Mouse (Mus musculus) hindbrain, embryonic 11.5 days (tissue): ENCODE measurements around the gene Parvg. TPM values are rescaled to one million over a fixed set of nuclear protein-coding genes. Genes with fewer than 3 reads are reported as not detected.
"Not testable (repeated sequence)": the region's sequence is repeated elsewhere in the genome, so short reads cannot be mapped to it uniquely, and the experiment has no call there.

Experiments
- ATAC-seq: fragments of 200-750 bp; cut with Nextera tagmentation; 2 replicates; pipeline ENCODE4 v1.8.0; 2017; ENCODE audit warnings: mild to moderate bottlenecking, moderate TSS enrichment, moderate library complexity; ENCODE audit not compliant: low FRiP score
- DNase-seq: peaks from one replicate; pipeline ENCODE4 v3.0.0-alpha.2; 2015; ENCODE audit warnings: low spot score
- H3K27ac ChIP-seq: fragments of 300-500 bp; sonication (generic); 2 replicates; pipeline ENCODE4 v1.5.1; 2014; ENCODE audit warnings: mild to moderate bottlenecking, low read depth, low read length
- H3K27me3 ChIP-seq: fragments of 300-500 bp; sonication (generic); 2 replicates; pipeline ENCODE4 v1.6.1; 2014; ENCODE audit warnings: mild to moderate bottlenecking, low read length, moderate library complexity, mixed read lengths; ENCODE audit not compliant: control insufficient read depth, insufficient read depth
- H3K36me3 ChIP-seq: fragments of 300-500 bp; sonication (generic); 2 replicates; pipeline ENCODE4 v1.6.1; 2014; ENCODE audit warnings: mild to moderate bottlenecking, low read length, moderate library complexity, mixed read lengths; ENCODE audit not compliant: control insufficient read depth, insufficient read depth
- H3K4me1 ChIP-seq: fragments of 300-500 bp; sonication (generic); replicated peaks from 2 replicates; pipeline ENCODE4 v1.6.1; 2014; ENCODE audit warnings: low read length, mixed read lengths; ENCODE audit not compliant: control insufficient read depth, insufficient read depth
- H3K4me2 ChIP-seq: fragments of 300-500 bp; sonication (generic); replicated peaks from 2 replicates; pipeline ENCODE4 v1.6.1; 2014; ENCODE audit warnings: mild to moderate bottlenecking, low read depth, low read length
- H3K4me3 ChIP-seq: fragments of 300-500 bp; sonication (generic); 2 replicates; pipeline ENCODE4 v1.5.1; 2014; ENCODE audit warnings: low read depth, low read length
- H3K9ac ChIP-seq: fragments of 300-500 bp; sonication (generic); 2 replicates; pipeline ENCODE4 v1.6.1; 2014; ENCODE audit warnings: low read depth, low read length
- H3K9me3 ChIP-seq: fragments of 300-500 bp; sonication (generic); 2 replicates; pipeline ENCODE4 v1.6.1; 2016; ENCODE audit warnings: low read length; ENCODE audit not compliant: control insufficient read depth
- WGBS: fragments of 180-500 bp; shearing (Covaris S2); extraction: QIAGEN DNeasy Blood & Tissue Kit; methylation state at CpG from one replicate; pipeline ENCODE4 v1.1.7; 2014; 5-methylcytosine and 5-hydroxymethylcytosine counted together
- polyA plus RNA-seq: library from polyadenylated mRNA; unstranded; fragments of >200 nt; fragmentation: Nextera tagmentation; extraction: Ambion mirVana; gene quantifications from 2 replicates; pipeline ENCODE4 v1.2.1, GENCODE M21; 2014

The Parvg gene
- polyA plus RNA-seq, 1 experiment from 2014 or later = 0.62 TPM

- no peak for DNase-seq
- WGBS = 75% methylated on average over 7 of the region's 7 CpGs
- no peaks in the 10 kb centered on the region for H3K27me3 ChIP-seq
- H3K4me2 ChIP-seq = no peak overlapping the region
- H3K4me1 ChIP-seq = no peaks in the 10 kb centered on the region
- H3K36me3 ChIP-seq = no peaks in the 10 kb centered on the region
- no peak overlapping the region for H3K27ac ChIP-seq
- H3K4me3 ChIP-seq = no peak overlapping the region
- no peak for ATAC-seq
- H3K9me3 ChIP-seq = no peaks in the 10 kb centered on the region
- no peak overlapping the region for H3K9ac ChIP-seq
Observed at GRCm38 (mm10) chr15:84285453-84285852, 38.4 kb upstream of the Parvg start.

- not testable (repeated sequence) for DNase-seq, H3K4me2 ChIP-seq, ATAC-seq, H3K27ac ChIP-seq, H3K27me3 ChIP-seq, H3K36me3 ChIP-seq, H3K4me3 ChIP-seq, H3K9ac ChIP-seq, H3K9me3 ChIP-seq, H3K4me1 ChIP-seq
- WGBS = 81% methylated on average over 1 of the region's 1 CpGs
Observed at GRCm38 (mm10) chr15:84288953-84289352, 34.9 kb upstream of the Parvg start.

DNA sequence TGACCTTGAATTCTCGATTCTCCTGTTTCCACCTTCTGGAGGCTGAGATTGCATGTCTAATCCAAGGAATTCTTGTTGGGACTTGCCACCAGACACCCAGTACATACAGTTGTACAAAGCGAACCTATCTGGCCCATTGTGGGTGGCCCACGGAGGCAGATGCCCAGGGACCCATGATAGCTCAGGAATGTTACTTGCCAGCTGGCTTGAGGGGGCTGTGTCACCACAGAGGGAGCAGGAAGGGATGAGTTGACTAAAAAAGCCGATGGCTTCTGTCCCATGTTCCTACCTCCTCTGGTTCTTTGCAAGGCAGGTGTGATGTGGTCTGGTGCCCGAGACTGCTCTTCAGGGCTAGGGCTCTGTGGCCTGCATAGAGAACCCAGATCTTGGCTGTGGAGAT is 32.7 kb upstream of the Parvg start:
- WGBS = 94% methylated on average over 5 of the region's 5 CpGs
- no peak overlapping the region for H3K4me3 ChIP-seq
- no peak overlapping the region for H3K9ac ChIP-seq
- no peak overlapping the region for H3K4me2 ChIP-seq
- no peaks in the 10 kb centered on the region for H3K9me3 ChIP-seq
- ATAC-seq (no peak), DNase-seq (no peak)
- no peaks in the 10 kb centered on the region for H3K4me1 ChIP-seq
- H3K27ac ChIP-seq = no peak overlapping the region
- no peaks in the 10 kb centered on the region for H3K36me3 ChIP-seq
- no peaks in the 10 kb centered on the region for H3K27me3 ChIP-seq

- Histone ChIP-seq H3K27ac (no peak overlapping the region), H3K9ac (no peak overlapping the region), H3K27me3 (no peaks in the 10 kb centered on the region), H3K36me3 (no peaks in the 10 kb centered on the region), H3K4me1 (peaks cover 6% of the 10 kb centered on the region), H3K9me3 (no peaks in the 10 kb centered on the region), H3K4me3 (no peak overlapping the region), H3K4me2 (no peak overlapping the region)
- ATAC-seq (no peak), DNase-seq (no peak)
- WGBS = 68% methylated on average over 12 of the region's 12 CpGs
Observed at GRCm38 (mm10) chr15:84293590-84293989, 30.2 kb upstream of the Parvg start.

DNA sequence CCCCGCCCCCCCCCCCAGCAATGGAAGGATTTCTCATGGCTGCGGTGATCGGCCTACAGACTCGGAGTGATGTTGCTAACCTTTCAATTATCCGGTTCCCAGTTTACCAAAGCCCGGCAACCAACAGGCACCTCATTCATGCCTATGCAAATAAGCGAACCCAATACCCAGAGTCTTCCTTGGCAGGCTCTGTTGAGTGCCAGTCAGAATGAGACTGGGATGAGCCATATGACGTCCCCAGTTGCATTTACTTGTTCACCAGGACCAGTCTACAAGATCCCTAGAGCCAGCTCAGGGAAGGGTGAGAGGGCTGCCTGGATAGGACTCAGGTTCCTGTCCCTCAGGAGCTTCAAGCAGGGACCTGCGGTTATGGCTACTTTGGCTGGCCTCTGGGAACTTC is 29.4 kb upstream of the Parvg start:
- Histone ChIP-seq H3K9me3 (no peaks in the 10 kb centered on the region), H3K36me3 (no peaks in the 10 kb centered on the region), H3K4me3 (no peak overlapping the region), H3K4me1 (peaks cover 14% of the 10 kb centered on the region), H3K27ac (no peak overlapping the region), H3K9ac (no peak overlapping the region), H3K4me2 (no peak overlapping the region), H3K27me3 (no peaks in the 10 kb centered on the region)
- ATAC-seq (no peak), DNase-seq (no peak)
- WGBS = 74% methylated on average over 9 of the region's 9 CpGs

DNA sequence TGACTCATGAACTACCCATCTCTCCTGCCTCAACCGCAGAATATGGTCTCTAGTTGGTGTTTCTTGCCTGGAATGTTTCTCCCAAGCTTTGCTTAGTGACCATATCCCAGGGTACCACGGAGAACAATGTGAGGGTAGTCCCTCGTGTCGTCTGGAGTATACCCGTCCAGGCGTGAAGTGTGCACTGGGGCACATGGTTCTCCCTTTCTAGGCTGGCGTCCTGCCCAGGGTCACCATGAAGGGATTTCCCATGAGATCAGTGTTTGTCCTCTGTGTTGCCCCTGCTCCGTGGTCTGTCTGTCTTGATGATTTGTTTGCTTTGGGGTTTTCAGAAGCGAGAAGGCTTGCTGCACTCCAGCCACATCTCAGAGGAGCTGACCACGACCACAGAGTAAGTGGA is 28.6 kb upstream of the Parvg start:
- Histone ChIP-seq H3K27ac (no peak overlapping the region), H3K4me1 (peaks cover 22% of the 10 kb centered on the region)
- ATAC-seq = no peak

DNA sequence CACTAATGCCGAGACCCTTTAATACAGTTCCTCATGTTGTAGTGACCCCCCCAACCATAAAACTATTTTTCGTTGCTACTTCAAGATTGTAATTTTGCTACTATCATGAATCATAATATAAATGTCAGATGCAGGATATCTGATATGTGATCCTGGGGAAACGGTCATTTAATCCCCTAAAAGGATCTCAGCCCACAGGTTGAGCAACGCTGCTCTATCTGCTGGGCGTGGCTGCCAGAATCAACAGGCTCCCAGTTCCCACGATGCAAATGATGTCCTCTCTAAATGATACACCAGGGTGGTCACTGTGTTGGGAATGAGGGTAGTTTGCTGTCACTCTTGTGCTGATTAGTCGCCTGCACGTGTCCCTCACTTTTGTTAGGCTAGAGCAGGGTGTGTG is 26.4 kb upstream of the Parvg start:
- no peak for ATAC-seq
- Histone ChIP-seq H3K36me3 (no peaks in the 10 kb centered on the region), H3K4me3 (no peak overlapping the region), H3K4me1 (peaks cover 43% of the 10 kb centered on the region), H3K27me3 (no peaks in the 10 kb centered on the region), H3K9me3 (no peaks in the 10 kb centered on the region), H3K4me2 (no peak overlapping the region), H3K27ac (no peak overlapping the region), H3K9ac (no peak overlapping the region)
- no peak for DNase-seq
- WGBS = 72% methylated on average over 8 of the region's 8 CpGs

More for the DNA sequence above, 28.6 kb upstream of the Parvg start:
- Histone ChIP-seq H3K4me2 (no peak overlapping the region), H3K27me3 (no peaks in the 10 kb centered on the region), H3K36me3 (no peaks in the 10 kb centered on the region), H3K4me3 (no peak overlapping the region), H3K9me3 (no peaks in the 10 kb centered on the region), H3K9ac (no peak overlapping the region)
- DNase-seq = no peak
- WGBS = 78% methylated on average over 10 of the region's 10 CpGs

GRCm38 (mm10) chr15:84298804-84299370 is 24.9 kb upstream of the Parvg start:
- 17% methylated on average over 13 of the region's 13 CpGs for WGBS
- DNase-seq (peak; percentile 82), ATAC-seq (peak; percentile 37)
- peak overlapping the region; percentile 32; the same call in 1 of the 2 replicates for H3K9ac ChIP-seq
- H3K4me1 ChIP-seq = peaks cover 52% of the 10 kb centered on the region
- H3K4me3 ChIP-seq = no peak overlapping the region
- H3K4me2 ChIP-seq = peak overlapping the region; percentile 22; the same call in 1 of the 2 replicates
- peak overlapping the region; percentile 90 for H3K27ac ChIP-seq
- no peaks in the 10 kb centered on the region for H3K27me3 ChIP-seq
- H3K9me3 ChIP-seq = no peaks in the 10 kb centered on the region
- no peaks in the 10 kb centered on the region for H3K36me3 ChIP-seq

DNA sequence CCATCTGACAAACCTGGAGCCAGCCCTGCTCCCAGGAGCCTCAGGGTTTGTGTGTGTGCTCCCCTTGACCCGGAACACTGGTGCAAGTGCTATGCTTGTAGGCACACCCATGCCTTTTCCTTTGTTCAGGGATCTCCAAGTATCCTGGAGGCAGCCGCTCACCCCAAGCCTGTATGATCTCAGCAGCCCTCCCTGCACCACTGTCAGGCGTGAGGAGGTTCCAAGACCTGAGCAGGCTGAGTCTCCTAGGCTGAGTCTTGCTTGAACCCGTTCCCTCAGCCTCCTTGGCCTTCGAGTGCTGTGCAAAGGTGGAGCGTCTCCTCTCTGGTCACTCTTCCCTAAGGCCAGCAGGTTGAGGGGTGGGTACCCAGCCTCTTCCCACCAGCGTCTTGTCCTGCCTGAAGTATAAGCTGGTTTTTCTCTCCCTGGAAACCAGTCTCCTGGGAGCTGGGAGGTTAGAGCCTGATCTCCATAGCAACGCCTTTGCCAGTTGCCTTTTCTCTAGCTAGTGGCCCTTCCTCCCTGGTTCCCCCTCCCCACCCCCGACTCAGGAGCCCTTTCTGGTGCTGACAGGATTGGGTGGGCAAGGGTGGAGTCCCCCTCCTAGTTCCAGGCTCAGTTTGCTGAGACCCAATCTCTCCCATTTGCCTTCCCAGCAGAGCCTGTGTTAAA is 24.0 kb upstream of the Parvg start:
- Histone ChIP-seq H3K4me3 (no peak overlapping the region), H3K9ac (peak overlapping the region; percentile 32; the same call in 1 of the 2 replicates), H3K9me3 (no peaks in the 10 kb centered on the region), H3K4me2 (peak overlapping the region; percentile 29), H3K4me1 (peaks cover 52% of the 10 kb centered on the region), H3K27me3 (no peaks in the 10 kb centered on the region), H3K27ac (peak overlapping the region; percentile 90), H3K36me3 (no peaks in the 10 kb centered on the region)
- WGBS = 13% methylated on average over 9 of the region's 9 CpGs
- ATAC-seq (peak; percentile 48), DNase-seq (peak; percentile 83)
